In genomic region chr16:24092616-24093525, GRCm38 (mm10) we compare ENCODE assay signal across 26 mouse cellular contexts.
DNase-seq lines count a peak whose midpoint lies in the region; ATAC-seq lines count a peak whose summit lies in the region.
"Had no signal": no experiment of that assay in that cellular context is flagged by ENCODE, and none has a peak within 500 bp of the region (broad histone marks: within the 10 kb centered on the region; RNA-seq: fewer than 3 reads in every experiment).

No protein-coding gene starts in this region.

- H3K9me3 ChIP-seq in midbrain, embryonic 11.5 days (ENCODE audit: control insufficient read depth, low read length), result no peaks in the 10 kb centered on the region
- H3K9me3 ChIP-seq: embryonic facial prominence, embryonic 13.5 days; forebrain, embryonic 10.5 days; heart, embryonic 12.5 days; limb, embryonic 12.5 days; liver, embryonic 15.5 days; neural tube, embryonic 12.5 days had no signal

- H3K9ac ChIP-seq in midbrain, embryonic 11.5 days (ENCODE audit: low read length), result no peak overlapping the region
- H3K9ac ChIP-seq: embryonic facial prominence, embryonic 13.5 days; heart, embryonic 12.5 days; limb, embryonic 12.5 days; liver, embryonic 15.5 days; lung, embryonic 14.5 days; neural tube, embryonic 12.5 days had no signal

- peak; percentile 42 to 54 for DNase-seq in adrenal gland, adult (ENCODE audit: inconsistent age in 2 of 2, low spot score in 1 of 2)
- DNase-seq in adrenal gland, adult 8-10 months, result no peak
- peak; percentile 54 for DNase-seq in 3T3-L1 (ENCODE audit: low read depth, low spot score)
- DNase-seq in R1 (ENCODE audit: low read depth, low spot score), result peak; percentile 9
- DNase-seq in cerebellum, adult 11 months, result no peak
- DNase-seq in midbrain, embryonic 11.5 days (ENCODE audit: low spot score, missing footprints), result no peak
- DNase-seq in spleen, adult 18-20 months, result no peak
- DNase-seq: adrenal gland, postnatal 25 days; cerebellum, adult 9-11 months; gastrocnemius, postnatal 10 days; kidney, adult 11 months; kidney, postnatal 14 days; layer of hippocampus, adult 9-11 months; lung, embryonic 14.5 days; lung, postnatal 14 days; right cerebral cortex, postnatal 4 days had no signal

- peak; percentile 74 for ATAC-seq in inflammation-experienced regulatory T-cells, adult 6 months
- no peak for ATAC-seq in midbrain, embryonic 11.5 days (ENCODE audit: low FRiP score)
- ATAC-seq: forebrain, embryonic 16.5 days; hindbrain, embryonic 16.5 days; midbrain, embryonic 16.5 days had no signal

- no peaks in the 10 kb centered on the region for H3K27me3 ChIP-seq in midbrain, embryonic 11.5 days (ENCODE audit: control insufficient read depth, insufficient read depth, low read length)
- H3K27me3 ChIP-seq: embryonic facial prominence, embryonic 13.5 days; heart, embryonic 12.5 days; limb, embryonic 12.5 days; liver, embryonic 15.5 days; neural tube, embryonic 12.5 days had no signal

- WGBS in midbrain, embryonic 11.5 days, result 81% methylated on average over 5 of the region's 5 CpGs

- H3K4me2 ChIP-seq in midbrain, embryonic 11.5 days, result no peak overlapping the region
- H3K4me2 ChIP-seq: embryonic facial prominence, embryonic 13.5 days; heart, embryonic 12.5 days; limb, embryonic 12.5 days; liver, embryonic 15.5 days; lung, embryonic 14.5 days; neural tube, embryonic 12.5 days had no signal

- no peak overlapping the region for H3K27ac ChIP-seq in midbrain, embryonic 11.5 days (ENCODE audit: low read depth, low read length)
- H3K27ac ChIP-seq: embryonic facial prominence, embryonic 13.5 days; forebrain, embryonic 10.5 days; limb, embryonic 12.5 days; liver, embryonic 15.5 days; neural tube, embryonic 12.5 days had no signal

- no peaks in the 10 kb centered on the region for H3K36me3 ChIP-seq in midbrain, embryonic 11.5 days (ENCODE audit: control insufficient read depth, insufficient read depth, low read length)
- H3K36me3 ChIP-seq: embryonic facial prominence, embryonic 13.5 days; forebrain, embryonic 10.5 days; heart, embryonic 12.5 days; limb, embryonic 12.5 days; liver, embryonic 15.5 days; neural tube, embryonic 12.5 days had no signal

- H3K4me3 ChIP-seq in midbrain, embryonic 11.5 days (ENCODE audit: low read depth, low read length), result no peak overlapping the region
- H3K4me3 ChIP-seq: embryonic facial prominence, embryonic 13.5 days; forebrain, embryonic 10.5 days; heart, embryonic 12.5 days; limb, embryonic 12.5 days; liver, embryonic 15.5 days; neural tube, embryonic 12.5 days had no signal

- H3K4me1 ChIP-seq in midbrain, embryonic 11.5 days (ENCODE audit: control insufficient read depth, insufficient read depth, low read length), result no peaks in the 10 kb centered on the region
- H3K4me1 ChIP-seq: embryonic facial prominence, embryonic 13.5 days; heart, embryonic 12.5 days; limb, embryonic 12.5 days; neural tube, embryonic 12.5 days had no signal

Comparison
In these comparisons a context has a peak if more than half of its experiments do, and no peak if none do; other contexts are left out.
1. DNase-seq: peak in adrenal gland, adult (2 of 2), 3T3-L1 (single experiment) and R1 (single experiment); none in adrenal gland, adult 8-10 months (single experiment), cerebellum, adult 11 months (single experiment), midbrain, embryonic 11.5 days (single experiment) and spleen, adult 18-20 months (0 of 2).